Mouse (Mus musculus) ovary, postnatal 10 days (tissue): Measurements from ENCODE around the gene C1qtnf2.

Experiments used
- DNase-seq: peaks from one replicate; pipeline ENCODE4 v3.0.0; 2022; ENCODE audit warnings: low spot score

Gene C1qtnf2

GRCm38 (mm10) chr11:43537074-43537473 lies 63.0 kb downstream of the C1qtnf2 start:
- DNase-seq = no peak

- no peak for DNase-seq
These were observed 65.8 kb downstream of the C1qtnf2 start for GRCm38 (mm10) chr11:43539863-43540262.
